Mouse (Mus musculus) 3T3-L1 (cell line): ENCODE results near the gene Fam184a.

Source experiments
- DNase-seq: peaks from one replicate; pipeline ENCODE4 v3.0.0-alpha.2; 2015; ENCODE audit warnings: low read depth, low spot score

The Fam184a gene

GRCm38 (mm10) chr10:53750955-53751652, at the start of gene Fam184a:
Gene Fam184a (minus strand): TSS chr10:53751123.
- DNase-seq = no peak

GRCm38 (mm10) chr10:53796258-53796581, 45.3 kb upstream of the Fam184a start:
- DNase-seq = no peak

GRCm38 (mm10) chr10:53795567-53796257, 44.8 kb upstream of the Fam184a start:
- DNase-seq = peak; percentile 46

DNA sequence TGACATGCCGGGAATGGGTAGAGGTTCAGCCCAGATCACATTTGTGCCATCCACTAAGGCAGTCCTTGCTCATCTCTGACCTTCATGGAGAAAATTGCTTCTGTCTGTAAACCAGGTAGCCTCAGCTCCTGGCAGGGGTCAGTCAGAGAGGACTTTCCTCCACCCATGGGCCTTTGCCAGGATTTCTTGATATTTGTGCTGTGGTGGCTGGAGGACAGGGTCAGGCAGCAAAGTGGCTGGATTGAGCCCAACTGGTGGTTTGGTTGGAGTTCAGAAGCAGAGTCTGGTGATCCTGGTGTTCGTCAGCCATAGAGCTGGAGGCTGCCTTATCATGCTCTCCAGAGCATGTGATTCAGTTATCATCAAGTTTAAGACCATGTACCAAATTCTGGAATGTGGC, 40.4 kb upstream of the Fam184a start:
- DNase-seq = no peak

GRCm38 (mm10) chr10:53776591-53776990, 25.7 kb upstream of the Fam184a start:
- no peak for DNase-seq

DNA sequence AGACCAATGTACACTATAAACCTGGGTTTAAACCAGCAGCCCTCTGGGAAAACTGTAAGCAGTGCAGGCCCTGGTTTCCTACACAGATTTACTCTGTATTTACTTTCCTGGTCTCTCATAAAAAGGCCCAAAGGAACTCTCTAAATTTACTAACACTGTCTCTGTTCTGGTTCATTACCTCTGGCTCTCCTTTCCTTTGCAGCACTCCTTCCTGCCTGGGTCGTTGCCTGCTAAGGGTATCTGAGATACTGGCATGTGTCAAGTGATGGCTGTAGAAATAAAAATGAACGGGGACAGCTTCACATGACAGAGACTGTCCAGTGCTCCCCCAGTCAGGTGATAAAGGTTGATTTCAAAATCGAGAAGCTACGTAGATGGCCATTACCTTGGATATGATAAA, 21.8 kb upstream of the Fam184a start:
- no peak for DNase-seq

GRCm38 (mm10) chr10:53771480-53771879, 20.6 kb upstream of the Fam184a start:
- no peak for DNase-seq

DNA sequence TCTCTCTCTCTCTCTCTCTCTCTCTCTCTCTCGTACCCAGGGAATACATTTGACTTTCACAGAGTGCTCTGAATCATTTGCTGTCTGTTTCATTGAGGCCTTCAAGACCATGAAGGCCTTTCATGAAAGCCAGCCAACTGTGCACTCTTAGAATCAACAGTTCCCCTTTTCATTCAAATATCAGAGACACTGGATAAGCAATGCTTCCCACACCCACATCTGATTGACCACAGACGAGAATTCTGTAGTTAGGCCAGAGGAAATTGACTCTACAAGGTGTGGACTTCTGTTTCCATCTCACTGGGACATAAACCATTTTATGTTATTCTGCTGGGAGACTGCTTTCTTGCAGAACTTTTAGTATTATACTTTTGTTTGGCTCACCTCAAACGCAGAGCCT, 17.8 kb upstream of the Fam184a start:
- no peak for DNase-seq

GRCm38 (mm10) chr10:53765471-53765870, 14.5 kb upstream of the Fam184a start:
- DNase-seq = peak; percentile 51

- no peak for DNase-seq
Measured at GRCm38 (mm10) chr10:53752723-53753122, 1.8 kb upstream of the Fam184a start.

- no peak for DNase-seq
Measured at GRCm38 (mm10) chr10:53750275-53750954, 508 bp downstream of the Fam184a start.

- DNase-seq = no peak
Measured at GRCm38 (mm10) chr10:53746039-53746438, 4.9 kb downstream of the Fam184a start.

- no peak for DNase-seq
Measured at GRCm38 (mm10) chr10:53742961-53743360, 8.0 kb downstream of the Fam184a start.

DNA sequence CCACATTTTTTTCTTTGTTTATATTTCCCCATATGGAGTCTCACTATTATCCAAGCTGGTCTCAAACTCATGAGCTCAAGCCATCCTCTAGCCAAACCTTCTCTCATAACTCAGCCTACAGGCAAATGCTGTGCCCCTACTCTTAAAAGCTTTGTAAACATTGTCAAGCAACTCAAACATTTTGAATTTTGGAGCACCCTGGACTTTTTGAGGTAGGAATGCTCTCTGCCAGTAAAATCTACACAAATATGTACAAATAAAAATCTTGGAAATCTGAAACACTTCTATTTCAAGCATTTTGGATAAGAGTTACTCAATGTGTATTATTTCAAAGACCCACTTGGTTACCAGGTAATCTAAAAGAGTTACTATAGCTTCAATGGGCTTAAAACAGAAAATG, 10.9 kb downstream of the Fam184a start:
- DNase-seq = no peak

GRCm38 (mm10) chr10:53738842-53739241, 12.1 kb downstream of the Fam184a start:
- no peak for DNase-seq

DNA sequence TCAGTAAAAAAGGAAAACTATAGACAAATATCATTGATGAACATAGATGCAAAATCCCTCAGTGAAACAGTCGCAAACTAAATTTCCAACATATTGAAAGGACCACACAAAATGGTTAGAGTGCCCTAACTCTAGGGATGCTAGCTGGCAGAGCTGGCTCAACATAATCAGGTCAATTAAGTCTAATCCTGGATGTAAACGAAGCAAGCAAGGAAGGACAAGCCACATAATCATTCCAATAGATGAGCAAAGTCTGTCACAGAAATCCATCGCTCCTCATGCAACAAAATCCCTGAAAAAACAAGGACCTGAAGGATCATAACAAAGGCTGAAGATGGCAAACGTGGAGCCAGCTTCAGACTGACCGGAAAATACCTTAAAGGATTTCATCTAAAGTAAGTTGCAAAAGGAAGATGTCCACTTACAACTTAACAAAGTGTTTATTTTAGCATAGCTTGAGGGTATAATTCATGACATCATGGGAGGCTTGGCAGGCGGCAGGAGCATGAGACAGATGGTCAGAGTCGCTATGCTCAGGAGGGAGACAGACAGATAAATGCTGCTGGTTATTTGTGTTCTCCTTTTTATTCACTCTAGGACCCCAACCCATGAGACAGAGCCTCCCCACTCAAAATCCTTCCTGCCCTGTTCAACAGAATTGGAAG, 15.6 kb downstream of the Fam184a start:
- no peak for DNase-seq

GRCm38 (mm10) chr10:53732324-53732723, 18.6 kb downstream of the Fam184a start:
- DNase-seq = no peak

GRCm38 (mm10) chr10:53728883-53729282, 22.0 kb downstream of the Fam184a start:
- peak; percentile 16 for DNase-seq

- DNase-seq = no peak
Measured at GRCm38 (mm10) chr10:53725301-53725700, 25.6 kb downstream of the Fam184a start.

DNA sequence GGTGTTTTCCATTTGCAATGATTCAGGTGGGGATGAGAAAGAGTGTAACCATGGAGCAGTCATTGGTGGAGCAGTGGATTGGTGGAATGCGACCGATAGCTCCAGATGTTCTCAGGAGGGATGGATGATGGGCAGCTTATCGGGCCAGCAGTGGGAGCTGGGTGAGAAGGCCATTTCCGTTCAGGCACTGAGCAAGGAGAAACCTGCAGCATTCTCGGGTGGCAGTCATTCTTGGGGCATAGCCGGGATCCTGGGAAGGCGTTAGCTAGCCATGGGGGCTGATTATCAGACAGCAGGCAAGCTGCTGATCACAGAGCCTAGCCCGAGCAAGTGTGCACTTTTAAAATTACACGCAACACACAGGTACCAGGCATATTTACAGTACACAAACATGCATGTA, 46.4 kb downstream of the Fam184a start:
- DNase-seq = no peak

DNA sequence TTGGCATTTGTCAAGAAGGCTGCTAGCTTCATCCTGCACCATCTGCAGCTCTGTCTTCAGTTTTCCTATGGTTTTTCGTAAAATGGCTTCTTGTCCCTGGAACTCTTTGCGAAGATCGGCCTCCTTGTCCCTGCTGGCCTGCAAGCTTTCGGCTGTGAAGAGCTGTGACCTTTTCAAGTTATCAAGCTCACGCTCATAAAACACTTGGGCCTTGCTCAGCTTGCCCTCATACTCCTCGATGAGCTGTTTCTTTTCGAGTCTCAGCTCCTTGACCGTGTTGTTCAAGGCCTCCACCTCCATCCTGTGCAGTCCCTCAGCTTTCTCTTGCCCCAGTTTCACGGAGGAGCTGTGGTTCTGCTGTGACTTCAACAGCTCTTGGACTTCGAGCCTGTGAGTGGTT, 52.4 kb downstream of the Fam184a start:
- no peak for DNase-seq

DNA sequence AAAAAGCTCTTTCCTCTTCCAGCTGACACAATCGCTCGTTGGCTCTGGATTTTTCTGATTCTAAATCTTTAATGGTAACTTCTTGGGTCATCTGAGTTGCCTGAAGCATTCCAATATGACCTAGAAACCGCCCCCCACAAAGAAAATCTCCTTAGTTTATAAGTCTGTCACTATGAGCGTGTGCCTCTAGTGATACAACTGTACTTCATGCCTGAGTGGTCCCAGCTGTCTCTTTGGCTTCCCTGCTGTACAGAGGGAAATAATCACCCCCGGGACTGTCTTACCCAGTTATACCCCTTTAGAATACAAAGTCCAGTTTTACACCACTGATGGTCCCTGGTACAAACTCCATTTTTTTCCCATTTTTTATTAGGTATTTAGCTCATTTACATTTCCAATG, 56.2 kb downstream of the Fam184a start:
- DNase-seq = no peak
